In genomic region chr1:112451622-112452021, GRCm38 (mm10) we compare ENCODE assay signal across 8 mouse cellular contexts.
DNase-seq lines count a peak whose midpoint lies in the region; ATAC-seq and TF ChIP-seq lines count a peak whose summit lies in the region.

No protein-coding gene starts in this region.

- H3K9me3 ChIP-seq in hindbrain, postnatal 0 days (ENCODE audit: low read length) = no peaks in the 10 kb centered on the region

- DNase-seq in gastrocnemius, adult 2 months = no peak
- no peak for DNase-seq in gastrocnemius, postnatal 14 days
- peak; percentile 29 for DNase-seq in 3134 (ENCODE audit: extremely low read depth, insufficient read length, low spot score)
- DNase-seq in hindbrain, postnatal 0 days (ENCODE audit: low spot score) = peak; percentile 62
- DNase-seq in gastrocnemius, adult 8-10 months (ENCODE audit: low spot score in 2 of 2) = no peak
- no peak for DNase-seq in urinary bladder, postnatal 36 days (ENCODE audit: low spot score in 2 of 2)
- DNase-seq in kidney, adult 18-20 months = no peak

- 12% methylated on average over 2 of the region's 2 CpGs for WGBS in hindbrain, postnatal 0 days

- intact Hi-C loops in gastrocnemius, adult 2 months (cut with DNase I) = no loop called here
- intact Hi-C loops in gastrocnemius, postnatal 14 days (cut with DNase I; ENCODE audit: low total_unique reads) = no loop called here

- ATAC-seq in activated CD4-positive, CD25-positive, alpha-beta regulatory T cell, adult 4 months = peak; percentile 66
- peak; percentile 78 for ATAC-seq in hindbrain, postnatal 0 days

- no peak overlapping the region for H3K4me2 ChIP-seq in hindbrain, postnatal 0 days (ENCODE audit: low read depth, low read length)

- H3K4me3 ChIP-seq in gastrocnemius, adult 2 months = no peak overlapping the region
- no peak overlapping the region for H3K4me3 ChIP-seq in hindbrain, postnatal 0 days (ENCODE audit: low read length)

- no peak overlapping the region for H3K9ac ChIP-seq in hindbrain, postnatal 0 days (replicated peaks; ENCODE audit: low read length)

- H3K36me3 ChIP-seq in hindbrain, postnatal 0 days (ENCODE audit: insufficient read depth, low read length) = no peaks in the 10 kb centered on the region

- peak; percentile 55 for TF ChIP-seq CTCF in gastrocnemius, adult 2 months (IDR thresholded peaks at IDR 0.05)
- peak; percentile 79 for TF ChIP-seq CTCF in hindbrain, postnatal 0 days (IDR thresholded peaks at IDR 0.05; ENCODE audit: low read depth)

- H3K27ac ChIP-seq in gastrocnemius, adult 2 months = no peak overlapping the region
- no peak overlapping the region for H3K27ac ChIP-seq in hindbrain, postnatal 0 days

- no peaks in the 10 kb centered on the region for H3K4me1 ChIP-seq in hindbrain, postnatal 0 days (ENCODE audit: insufficient read depth, low read length)

- no peaks in the 10 kb centered on the region for H3K27me3 ChIP-seq in hindbrain, postnatal 0 days (ENCODE audit: insufficient read depth, low read length)

Comparison
In these comparisons a context has a peak if more than half of its experiments do, and no peak if none do; other contexts are left out.
1. DNase-seq: peak in 3134 (single experiment) and hindbrain, postnatal 0 days (single experiment); none in gastrocnemius, adult 2 months (single experiment), gastrocnemius, postnatal 14 days (single experiment), gastrocnemius, adult 8-10 months (0 of 2), urinary bladder, postnatal 36 days (0 of 2) and kidney, adult 18-20 months (single experiment).